Mouse (Mus musculus) lung, embryonic 14.5 days (tissue): Measurements from ENCODE around the gene Ssna1. TPM values are rescaled to one million over a fixed set of nuclear protein-coding genes. Genes with fewer than 3 reads are reported as not detected.

Source experiments
- ATAC-seq: fragments of 200-750 bp; cut with Nextera tagmentation; 2 replicates; pipeline ENCODE4 v1.8.0; 2017; ENCODE audit warnings: mild to moderate bottlenecking, moderate TSS enrichment, moderate library complexity; ENCODE audit not compliant: insufficient read depth
- DNase-seq: peaks from one replicate; pipeline ENCODE4 v3.0.0-alpha.2; 2015
- H3K27ac ChIP-seq: fragments of 300-500 bp; sonication (generic); 2 replicates; pipeline ENCODE4 v1.5.1; 2014; ENCODE audit warnings: low read depth, mild to moderate bottlenecking, moderate library complexity
- H3K27me3 ChIP-seq: fragments of 300-500 bp; sonication (generic); 2 replicates; pipeline ENCODE4 v1.6.1; 2014; ENCODE audit warnings: low read length, control low read depth; ENCODE audit not compliant: insufficient read depth
- H3K36me3 ChIP-seq: fragments of 300-500 bp; sonication (generic); 2 replicates; pipeline ENCODE4 v1.6.1; 2014; ENCODE audit warnings: control low read depth; ENCODE audit not compliant: insufficient read depth
- H3K4me1 ChIP-seq: fragments of 300-500 bp; sonication (generic); 2 replicates; pipeline ENCODE4 v1.6.1; 2014; ENCODE audit warnings: antibody characterized with exemption, control low read depth; ENCODE audit not compliant: insufficient read depth
- H3K4me2 ChIP-seq: fragments of 300-500 bp; sonication (generic); 2 replicates; pipeline ENCODE4 v1.6.1; 2014; ENCODE audit warnings: mild to moderate bottlenecking
- H3K4me3 ChIP-seq: fragments of 300-500 bp; sonication (generic); 2 replicates; pipeline ENCODE4 v1.5.1; 2014; ENCODE audit warnings: low read depth, low read length
- H3K9ac ChIP-seq: fragments of 300-500 bp; sonication (generic); 2 replicates; pipeline ENCODE4 v1.6.1; 2014
- H3K9me3 ChIP-seq: fragments of 300-500 bp; sonication (generic); 2 replicates; pipeline ENCODE4 v1.6.1; 2016; ENCODE audit warnings: low read depth, low read length, control low read depth
- CTCF ChIP-seq: IDR thresholded peaks from 2 replicates; pipeline ENCODE4 v1.5.1; 2016; ENCODE audit warnings: antibody characterized with exemption, low read depth
- WGBS: fragments of 180-500 bp; shearing (Covaris S2); extraction: QIAGEN DNeasy Blood & Tissue Kit; methylation state at CpG from one replicate; pipeline ENCODE4 v1.1.7; 2014; 5-methylcytosine and 5-hydroxymethylcytosine counted together
- polyA plus RNA-seq: library from polyadenylated mRNA; unstranded; fragments of >200 nt; fragmentation: Nextera tagmentation; extraction: Ambion mirVana; gene quantifications from 2 replicates; pipeline ENCODE4 v1.2.1, GENCODE M21; 2014

Ssna1 gene
- 217 and 229 TPM in 2 replicates for polyA plus RNA-seq

- H3K9me3 ChIP-seq = no peaks in the 10 kb centered on the region
- DNase-seq (peak; percentile 99), ATAC-seq (peak; percentile 97)
- peak within 1 kb of the TSS; percentile 86 for H3K9ac ChIP-seq
- TF ChIP-seq CTCF = peak; percentile 41; the same call in 1 of the 2 replicates
- peak within 1 kb of the TSS; percentile 95 for H3K4me3 ChIP-seq
- H3K27me3 ChIP-seq = no peaks in the 10 kb centered on the region
- H3K4me2 ChIP-seq = peak within 1 kb of the TSS; percentile 96
- H3K4me1 ChIP-seq = peaks cover 15% of the 10 kb centered on the region
- H3K36me3 ChIP-seq = peaks cover 63% of the 10 kb centered on the region
- H3K27ac ChIP-seq = peak within 1 kb of the TSS; percentile 58
- under 1% methylated on average over 55 of the region's 55 CpGs for WGBS
Observed at GRCm38 (mm10) chr2:25271827-25272511, at the start of gene Ssna1, which contains the start of gene Anapc2. Gene Ssna1 (minus strand): TSS chr2:25272438. Gene Anapc2 (plus strand): TSS chr2:25272478.

DNA sequence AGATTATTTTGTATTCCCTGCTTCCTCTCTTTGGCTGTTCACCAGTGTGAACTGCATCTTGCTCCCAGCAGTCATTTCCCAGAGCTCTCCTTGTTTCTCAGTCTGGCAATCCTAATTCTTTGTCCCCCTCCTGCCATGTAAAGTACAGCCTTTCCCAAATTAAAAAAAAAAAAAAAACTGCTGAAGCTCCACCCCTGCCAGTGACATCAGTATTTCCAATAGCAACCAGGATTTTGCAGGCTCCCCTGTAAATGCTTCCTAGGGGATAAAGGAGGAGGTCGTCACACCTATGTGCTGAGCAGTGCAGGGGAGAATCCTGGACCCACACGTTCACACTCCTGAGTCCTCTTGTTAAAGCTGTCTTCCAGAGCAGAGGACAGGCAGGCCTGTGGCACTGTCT, 47.8 kb upstream of the Ssna1 start:
- no peak for ATAC-seq
- peaks cover 26% of the 10 kb centered on the region for H3K27me3 ChIP-seq
- 30% methylated on average over 2 of the region's 2 CpGs for WGBS

DNA sequence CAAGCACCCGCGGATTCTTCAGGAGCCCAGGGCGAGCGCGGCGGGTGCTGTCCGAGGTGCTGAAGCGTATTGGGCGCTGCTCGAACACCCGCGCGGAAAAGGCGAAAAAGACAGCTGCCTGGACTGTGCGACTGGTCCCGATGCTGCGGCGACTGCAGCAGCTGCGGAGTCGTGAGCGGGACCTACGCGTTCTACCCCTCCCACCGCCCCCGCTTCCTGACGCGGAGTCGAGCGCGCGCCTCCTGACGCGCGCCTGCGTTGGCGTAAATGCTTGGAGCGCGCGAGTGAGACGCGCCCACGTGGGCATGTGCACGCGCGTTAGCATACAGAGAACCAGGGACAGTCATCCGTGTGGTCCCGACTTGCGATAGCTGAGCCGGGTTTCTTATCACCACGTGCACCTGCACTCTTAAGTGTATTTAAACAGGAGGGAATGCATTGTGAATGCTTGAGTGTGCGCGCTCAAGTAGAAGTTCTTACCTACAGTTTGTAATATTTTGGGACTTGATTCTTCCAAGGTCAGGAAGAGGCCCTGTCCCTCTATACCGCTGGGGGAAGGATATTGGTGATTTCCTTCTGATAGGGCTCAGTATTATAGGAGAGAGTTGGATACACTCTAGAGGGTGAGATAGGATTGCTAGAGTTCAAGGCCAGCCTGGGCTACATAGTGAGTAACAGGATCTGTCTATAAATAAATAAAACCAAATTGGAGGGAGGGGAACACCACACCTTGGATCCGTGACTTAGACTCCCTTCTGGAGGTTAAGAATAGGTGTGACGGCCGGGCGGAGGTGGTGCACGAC, 46.9 kb upstream of the Ssna1 start, which contains the start of gene Grin1:
Grin1 (minus strand) TSS at position 217 of the 803 bp plus-strand sequence.
- Histone ChIP-seq H3K4me2 (peak within 1 kb of the TSS; percentile 59), H3K4me1 (no peaks in the 10 kb centered on the region; the same call in 1 of the 2 replicates), H3K36me3 (no peaks in the 10 kb centered on the region), H3K27ac (no peak within 1 kb of the TSS), H3K4me3 (peak within 1 kb of the TSS; percentile 24), H3K9me3 (no peaks in the 10 kb centered on the region), H3K27me3 (peaks cover 26% of the 10 kb centered on the region), H3K9ac (no peak within 1 kb of the TSS)
- TF ChIP-seq CTCF = no peak
- WGBS = 9% methylated on average over 58 of the region's 58 CpGs
- DNase-seq = peak; percentile 90
- ATAC-seq = peak; percentile 69

More for the DNA sequence above, 47.8 kb upstream of the Ssna1 start:
- Histone ChIP-seq H3K4me3 (no peak overlapping the region), H3K9me3 (no peaks in the 10 kb centered on the region), H3K4me1 (no peaks in the 10 kb centered on the region; the same call in 1 of the 2 replicates), H3K27ac (no peak overlapping the region), H3K4me2 (no peak overlapping the region), H3K36me3 (no peaks in the 10 kb centered on the region), H3K9ac (no peak overlapping the region)
- no peak for DNase-seq
- no peak for TF ChIP-seq CTCF

GRCm38 (mm10) chr2:25318119-25318966, 46.1 kb upstream of the Ssna1 start:
- TF ChIP-seq CTCF = no peak
- 5% methylated on average over 31 of the region's 31 CpGs for WGBS
- Histone ChIP-seq H3K27ac (no peak overlapping the region), H3K4me3 (peak overlapping the region; percentile 24), H3K36me3 (no peaks in the 10 kb centered on the region), H3K27me3 (peaks cover 28% of the 10 kb centered on the region), H3K9me3 (no peaks in the 10 kb centered on the region), H3K4me1 (no peaks in the 10 kb centered on the region; the same call in 1 of the 2 replicates), H3K4me2 (peak overlapping the region; percentile 59), H3K9ac (no peak overlapping the region)
- ATAC-seq (peak; percentile 21), DNase-seq (no peak)

DNA sequence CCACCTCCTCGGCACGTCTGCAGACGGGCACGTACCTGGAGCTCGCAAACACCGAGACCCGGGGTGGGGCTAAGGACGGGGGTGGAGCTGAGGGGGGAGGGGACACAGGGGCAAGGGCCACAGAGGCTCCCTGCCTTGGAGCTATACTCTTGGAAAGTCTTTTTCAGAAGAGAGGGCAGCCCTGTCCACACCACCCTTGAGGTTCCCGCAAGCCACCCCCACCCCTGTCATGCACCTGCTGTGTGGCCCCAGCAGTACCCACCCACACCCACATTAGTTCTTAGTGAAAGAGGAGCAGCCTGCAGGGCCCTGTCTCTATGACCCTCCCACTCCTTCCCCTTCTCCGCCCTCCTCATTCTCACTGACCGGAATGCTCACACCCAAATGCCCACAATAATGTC, 39.3 kb upstream of the Ssna1 start:
- Histone ChIP-seq H3K36me3 (no peaks in the 10 kb centered on the region), H3K27ac (no peak overlapping the region), H3K9ac (no peak overlapping the region), H3K4me3 (no peak overlapping the region), H3K9me3 (no peaks in the 10 kb centered on the region), H3K4me1 (no peaks in the 10 kb centered on the region), H3K27me3 (peaks cover 36% of the 10 kb centered on the region), H3K4me2 (no peak overlapping the region)
- DNase-seq (no peak), ATAC-seq (no peak)
- 7% methylated on average over 11 of the region's 11 CpGs for WGBS
- no peak for TF ChIP-seq CTCF

DNA sequence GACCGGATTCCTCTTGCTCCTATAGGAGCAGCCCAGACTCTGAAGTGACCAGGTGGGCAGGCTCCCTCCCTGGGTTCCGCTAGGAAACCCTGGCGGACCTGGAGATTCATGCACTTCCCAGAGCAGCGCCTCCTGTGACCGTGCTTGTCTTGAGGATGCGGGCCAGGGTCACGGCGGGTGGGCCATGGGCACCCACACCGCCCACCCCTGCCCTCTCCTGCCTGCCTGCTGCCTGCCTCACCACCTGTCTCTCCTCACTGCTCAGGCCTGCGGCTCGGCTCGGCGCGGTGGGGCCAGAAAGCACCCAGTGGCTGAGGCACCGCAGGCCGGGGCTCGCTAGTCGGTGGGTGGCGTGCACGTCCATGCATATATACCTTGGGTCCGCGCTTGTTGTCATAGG, 38.7 kb upstream of the Ssna1 start:
- WGBS = 2% methylated on average over 22 of the region's 22 CpGs
- DNase-seq (no peak), ATAC-seq (no peak)
- Histone ChIP-seq H3K9me3 (no peaks in the 10 kb centered on the region), H3K27me3 (peaks cover 41% of the 10 kb centered on the region), H3K36me3 (no peaks in the 10 kb centered on the region), H3K4me3 (no peak overlapping the region), H3K27ac (no peak overlapping the region), H3K4me1 (no peaks in the 10 kb centered on the region), H3K9ac (no peak overlapping the region), H3K4me2 (no peak overlapping the region)
- no peak for TF ChIP-seq CTCF
